Mouse (Mus musculus) stomach, postnatal 0 days (tissue): Measurements from ENCODE around the gene Cd164l2. TPM values are rescaled to one million over a fixed set of nuclear protein-coding genes. Genes with fewer than 3 reads are reported as not detected.

Experiments
- ATAC-seq: fragments of 200-750 bp; cut with Nextera tagmentation; 2 replicates; pipeline ENCODE4 v1.8.0; 2017; ENCODE audit not compliant: low FRiP score, low TSS enrichment
- DNase-seq: peaks from one replicate; pipeline ENCODE4 v3.0.0-alpha.2; 2016; ENCODE audit warnings: low spot score
- H3K27ac ChIP-seq: fragments of 300-500 bp; sonication (generic); replicated peaks from 2 replicates; pipeline ENCODE4 v1.5.1; 2014; ENCODE audit warnings: mild to moderate bottlenecking, control low read depth
- H3K27me3 ChIP-seq: fragments of 300-500 bp; sonication (generic); 2 replicates; pipeline ENCODE4 v1.6.1; 2014; ENCODE audit warnings: low read length; ENCODE audit not compliant: control insufficient read depth, insufficient read depth
- H3K36me3 ChIP-seq: fragments of 300-500 bp; sonication (generic); 2 replicates; pipeline ENCODE4 v1.6.1; 2014; ENCODE audit warnings: low read length, mixed read lengths; ENCODE audit not compliant: control insufficient read depth, insufficient read depth
- H3K4me1 ChIP-seq: fragments of 300-500 bp; sonication (generic); replicated peaks from 2 replicates; pipeline ENCODE4 v1.6.1; 2014; ENCODE audit warnings: antibody characterized with exemption; ENCODE audit not compliant: control insufficient read depth, insufficient read depth
- H3K4me2 ChIP-seq: fragments of 300-500 bp; sonication (generic); replicated peaks from 2 replicates; pipeline ENCODE4 v1.6.1; 2014; ENCODE audit warnings: low read depth, mild to moderate bottlenecking, control low read depth, moderate library complexity
- H3K4me3 ChIP-seq: fragments of 300-500 bp; sonication (generic); 2 replicates; pipeline ENCODE4 v1.5.1; 2014; ENCODE audit warnings: low read depth, low read length, control low read depth
- H3K9ac ChIP-seq: fragments of 300-500 bp; sonication (generic); 2 replicates; pipeline ENCODE4 v1.6.1; 2014; ENCODE audit warnings: mild to moderate bottlenecking, low read length, control low read depth, mixed read lengths
- H3K9me3 ChIP-seq: fragments of 300-500 bp; sonication (generic); 2 replicates; pipeline ENCODE4 v1.6.1; 2016; ENCODE audit warnings: low read length; ENCODE audit not compliant: control insufficient read depth
- CTCF ChIP-seq: IDR thresholded peaks from 2 replicates; pipeline ENCODE4 v1.5.1; 2016; ENCODE audit warnings: antibody characterized with exemption, low read depth, mild to moderate bottlenecking, moderate library complexity
- EP300 ChIP-seq: optimal IDR thresholded peaks from 2 replicates; pipeline ENCODE3; 2016; ENCODE audit warnings: antibody characterized with exemption
- WGBS: fragments of 180-500 bp; shearing (Covaris S2); extraction: QIAGEN DNeasy Blood & Tissue Kit; methylation state at CpG from one replicate; pipeline ENCODE4 v1.1.7; 2014; 5-methylcytosine and 5-hydroxymethylcytosine counted together
- polyA plus RNA-seq: library from polyadenylated mRNA; unstranded; fragments of >200 nt; fragmentation: Nextera tagmentation; extraction: Ambion mirVana; gene quantifications from 2 replicates; pipeline ENCODE4 v1.2.1, GENCODE M21; 2015

Gene Cd164l2
- polyA plus RNA-seq, 1 experiment from 2014 or later = 5.3 TPM

DNA sequence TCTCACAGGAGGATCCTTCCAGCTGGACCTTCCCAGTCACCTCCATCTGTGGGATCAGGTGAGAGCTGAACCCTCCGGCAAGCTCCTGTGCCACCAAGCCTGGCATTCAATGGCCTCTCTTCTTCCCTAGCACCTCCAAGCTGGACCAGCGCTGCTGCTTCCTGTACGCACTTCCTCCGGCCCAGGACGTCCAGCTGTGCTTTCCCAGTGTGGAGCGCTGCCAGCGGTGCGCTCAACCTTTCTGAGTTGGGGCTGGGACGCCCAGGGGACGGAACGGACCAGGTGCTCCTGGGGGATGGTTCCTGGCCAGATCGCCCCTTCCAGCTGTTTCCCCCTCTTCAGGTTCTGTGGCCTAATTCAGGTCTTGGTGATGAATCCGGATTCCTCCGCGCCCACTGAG lies 35.1 kb downstream of the Cd164l2 start:
- TF ChIP-seq CTCF = no peak
- no peak for TF ChIP-seq EP300
- Histone ChIP-seq H3K9me3 (no peaks in the 10 kb centered on the region), H3K27me3 (no peaks in the 10 kb centered on the region), H3K4me2 (no peak overlapping the region), H3K4me3 (no peak overlapping the region), H3K4me1 (no peaks in the 10 kb centered on the region), H3K9ac (no peak overlapping the region), H3K27ac (no peak overlapping the region), H3K36me3 (no peaks in the 10 kb centered on the region)
- ATAC-seq (peak; percentile 33; the same call in 1 of the 2 replicates), DNase-seq (no peak)
- WGBS = 38% methylated on average over 15 of the region's 15 CpGs

DNA sequence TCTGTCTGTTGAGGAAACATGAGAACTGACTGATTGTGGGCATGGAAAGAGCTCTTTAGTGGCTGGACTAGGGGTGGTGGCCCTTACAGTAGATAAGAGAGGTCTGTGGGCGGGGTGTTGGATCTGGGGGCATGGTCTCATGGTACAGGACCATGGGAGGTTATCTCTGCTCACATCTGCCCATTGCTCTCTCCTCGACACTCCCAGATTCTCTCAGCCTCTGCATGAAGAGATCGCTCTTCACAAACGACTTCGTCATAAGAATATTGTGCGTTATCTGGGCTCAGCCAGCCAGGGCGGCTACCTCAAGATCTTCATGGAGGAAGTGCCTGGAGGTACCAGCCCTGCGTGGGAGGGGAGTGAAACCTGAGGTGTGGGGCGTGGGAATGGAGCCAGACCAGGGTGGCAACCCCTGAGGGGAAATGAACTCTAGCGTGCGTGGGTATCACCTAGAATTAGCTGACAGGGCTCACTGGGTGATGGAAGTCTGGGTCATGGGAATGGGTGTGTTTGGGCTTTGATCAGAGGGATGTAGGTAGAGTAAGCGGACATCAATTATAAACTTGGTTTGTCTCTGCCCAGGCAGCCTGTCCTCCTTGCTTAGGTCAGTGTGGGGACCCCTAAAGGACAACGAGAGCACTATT lies 36.0 kb downstream of the Cd164l2 start:
- Histone ChIP-seq H3K27ac (no peak overlapping the region), H3K9me3 (no peaks in the 10 kb centered on the region), H3K36me3 (no peaks in the 10 kb centered on the region), H3K4me1 (no peaks in the 10 kb centered on the region), H3K4me2 (no peak overlapping the region), H3K27me3 (no peaks in the 10 kb centered on the region), H3K4me3 (no peak overlapping the region), H3K9ac (no peak overlapping the region)
- no peak; the same call in 1 of the 2 replicates for ATAC-seq
- peak; percentile 50 for DNase-seq
- WGBS = 67% methylated on average over 13 of the region's 13 CpGs
- TF ChIP-seq CTCF = no peak
- TF ChIP-seq EP300 = no peak

DNA sequence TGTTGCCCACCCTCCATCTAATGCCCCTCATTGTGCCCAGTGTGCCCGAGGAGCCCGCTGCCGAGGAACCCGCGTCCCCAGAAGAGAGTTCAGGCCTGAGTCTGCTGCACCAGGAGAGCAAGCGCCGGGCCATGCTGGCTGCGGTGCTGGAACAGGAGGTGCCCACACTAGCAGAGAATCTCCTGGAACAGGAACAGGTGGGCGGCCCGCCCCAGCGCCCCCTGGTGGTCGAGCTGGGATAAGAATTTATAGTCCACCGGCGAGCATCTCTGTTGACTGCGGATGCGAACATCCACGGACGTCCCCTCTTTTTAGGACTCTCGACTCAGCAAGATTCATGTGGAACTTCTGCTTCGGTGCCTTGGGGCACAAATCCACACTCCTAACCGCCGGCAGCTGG lies 38.7 kb downstream of the Cd164l2 start:
- no peak overlapping the region for H3K9ac ChIP-seq
- 3% methylated on average over 22 of the region's 22 CpGs for WGBS
- DNase-seq = peak; percentile 93
- H3K9me3 ChIP-seq = no peaks in the 10 kb centered on the region
- H3K4me1 ChIP-seq = no peaks in the 10 kb centered on the region
- peak; percentile 49; the same call in 1 of the 2 replicates for ATAC-seq
- TF ChIP-seq CTCF (peak; percentile 88), EP300 (no peak)
- H3K36me3 ChIP-seq = no peaks in the 10 kb centered on the region
- peak overlapping the region; percentile 56 for H3K4me2 ChIP-seq
- H3K4me3 ChIP-seq = peak overlapping the region; percentile 31
- no peaks in the 10 kb centered on the region for H3K27me3 ChIP-seq
- peak overlapping the region; percentile 49; the same call in 1 of the 2 replicates for H3K27ac ChIP-seq

DNA sequence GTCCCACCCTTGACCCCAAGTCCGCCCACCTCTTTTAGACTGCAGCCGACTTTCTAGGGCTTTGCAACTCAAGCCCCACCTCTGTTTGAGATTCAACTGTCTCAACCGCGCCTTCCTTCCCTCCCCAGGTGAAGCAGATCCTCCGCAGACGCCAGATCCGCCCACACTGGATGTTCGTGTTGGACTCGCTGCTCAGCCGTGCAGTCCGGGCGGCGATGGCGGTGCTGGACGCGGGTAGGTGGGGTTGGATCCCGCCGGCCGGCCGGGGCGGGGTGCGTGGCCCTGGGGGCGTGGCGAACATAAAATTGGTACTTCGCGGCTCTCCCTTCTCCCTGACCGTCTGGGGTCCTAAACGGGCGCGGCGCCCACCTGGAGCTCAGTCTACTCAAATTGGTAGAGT lies 39.3 kb downstream of the Cd164l2 start:
- 4% methylated on average over 31 of the region's 31 CpGs for WGBS
- peak; percentile 61 for DNase-seq
- Histone ChIP-seq H3K9me3 (no peaks in the 10 kb centered on the region), H3K9ac (peak overlapping the region; percentile 43; the same call in 1 of the 2 replicates), H3K27me3 (no peaks in the 10 kb centered on the region), H3K36me3 (no peaks in the 10 kb centered on the region), H3K4me1 (no peaks in the 10 kb centered on the region), H3K4me3 (peak overlapping the region; percentile 31), H3K27ac (0 out of 2 replicates have a peak overlapping the region, but pooled peaks have one; percentile 49), H3K4me2 (peak overlapping the region; percentile 56)
- no peak; the same call in 1 of the 2 replicates for ATAC-seq
- TF ChIP-seq EP300 = no peak
- TF ChIP-seq CTCF = 0 out of 2 replicates have a peak, but pooled peaks have one; percentile 1

DNA sequence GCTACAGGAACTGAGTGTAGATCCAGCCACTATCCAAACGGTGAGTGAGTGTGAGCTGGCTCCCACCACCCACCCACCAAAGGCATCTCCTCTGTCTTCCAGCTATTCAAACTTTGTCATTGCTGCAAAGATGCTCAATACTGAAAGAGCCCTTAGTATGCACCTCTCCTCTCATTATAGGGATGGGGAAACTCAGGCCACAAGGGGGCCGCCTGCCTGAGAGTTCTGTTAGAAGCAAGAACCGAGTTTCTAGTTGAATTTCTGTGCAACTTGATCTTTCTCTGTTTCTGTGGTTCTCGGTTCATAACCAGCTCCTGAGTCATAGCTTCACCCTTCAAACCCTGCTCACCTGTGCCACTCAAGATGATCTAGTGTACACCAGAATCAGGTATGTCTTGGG lies 40.2 kb downstream of the Cd164l2 start:
- TF ChIP-seq EP300 = peak; percentile 24
- peak; percentile 55 for TF ChIP-seq CTCF
- no peak overlapping the region for H3K9ac ChIP-seq
- no peaks in the 10 kb centered on the region for H3K9me3 ChIP-seq
- H3K4me2 ChIP-seq = no peak overlapping the region
- H3K27me3 ChIP-seq = no peaks in the 10 kb centered on the region
- no peaks in the 10 kb centered on the region for H3K4me1 ChIP-seq
- WGBS = 52% methylated on average over 4 of the region's 4 CpGs
- H3K27ac ChIP-seq = 0 out of 2 replicates have a peak overlapping the region, but pooled peaks have one; percentile 53
- no peak overlapping the region for H3K4me3 ChIP-seq
- ATAC-seq (no peak), DNase-seq (no peak)
- no peaks in the 10 kb centered on the region for H3K36me3 ChIP-seq

DNA sequence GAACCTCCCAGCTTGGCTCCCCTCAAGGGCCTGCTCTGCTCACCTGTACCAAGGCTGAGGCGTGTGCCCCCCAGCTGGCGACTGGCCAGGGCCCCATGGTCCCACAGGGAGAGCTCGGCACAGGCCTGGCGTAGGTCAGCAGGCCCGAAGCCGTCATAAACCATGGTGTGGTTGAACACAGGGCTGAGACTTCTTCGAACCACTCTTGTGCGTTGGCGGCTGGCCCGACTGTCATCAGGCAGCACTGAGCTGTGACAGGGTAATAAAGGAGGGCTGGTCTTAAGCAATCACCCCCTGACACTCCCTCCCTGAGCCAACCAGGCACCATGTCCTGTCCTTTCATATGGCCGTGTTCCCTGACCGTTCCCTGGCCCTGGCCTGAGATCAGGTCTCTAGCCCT lies 41.5 kb downstream of the Cd164l2 start:
- no peak for DNase-seq
- H3K9ac ChIP-seq = no peak overlapping the region
- no peaks in the 10 kb centered on the region for H3K36me3 ChIP-seq
- H3K9me3 ChIP-seq = no peaks in the 10 kb centered on the region
- H3K27me3 ChIP-seq = no peaks in the 10 kb centered on the region
- 76% methylated on average over 12 of the region's 12 CpGs for WGBS
- no peak overlapping the region for H3K4me3 ChIP-seq
- TF ChIP-seq CTCF = no peak
- peak overlapping the region; percentile 49; the same call in 1 of the 2 replicates for H3K27ac ChIP-seq
- no peak overlapping the region for H3K4me2 ChIP-seq
- H3K4me1 ChIP-seq = no peaks in the 10 kb centered on the region
- ATAC-seq = no peak
